Mouse (Mus musculus): ENCODE results near the gene Pabpc1l.

GRCm38 (mm10) chr2:164073120-164073519 lies 47.9 kb downstream of the Pabpc1l start:
- no peak for TF ChIP-seq CTCF (IDR thresholded peaks at IDR 0.05; ENCODE audit: low read depth, low read length)
- no peak for TF ChIP-seq POLR2A (IDR thresholded peaks at IDR 0.05; ENCODE audit: borderline replicate concordance, low read depth, low read length)

Measured in bone marrow macrophage, adult 2 months (primary cell).